Mouse (Mus musculus) spleen, postnatal 14 days (tissue): ENCODE measurements around the gene Zfp839.
A peak's percentile ranks its signal among the peaks of the same experiment; 100 is the strongest.

Experiments
- DNase-seq, 2 experiments: peaks; one replicate each; pipeline ENCODE4 v3.0.0; 2021 to 2022; ENCODE audit warnings: low spot score in 2 of 2

Zfp839 gene

DNA sequence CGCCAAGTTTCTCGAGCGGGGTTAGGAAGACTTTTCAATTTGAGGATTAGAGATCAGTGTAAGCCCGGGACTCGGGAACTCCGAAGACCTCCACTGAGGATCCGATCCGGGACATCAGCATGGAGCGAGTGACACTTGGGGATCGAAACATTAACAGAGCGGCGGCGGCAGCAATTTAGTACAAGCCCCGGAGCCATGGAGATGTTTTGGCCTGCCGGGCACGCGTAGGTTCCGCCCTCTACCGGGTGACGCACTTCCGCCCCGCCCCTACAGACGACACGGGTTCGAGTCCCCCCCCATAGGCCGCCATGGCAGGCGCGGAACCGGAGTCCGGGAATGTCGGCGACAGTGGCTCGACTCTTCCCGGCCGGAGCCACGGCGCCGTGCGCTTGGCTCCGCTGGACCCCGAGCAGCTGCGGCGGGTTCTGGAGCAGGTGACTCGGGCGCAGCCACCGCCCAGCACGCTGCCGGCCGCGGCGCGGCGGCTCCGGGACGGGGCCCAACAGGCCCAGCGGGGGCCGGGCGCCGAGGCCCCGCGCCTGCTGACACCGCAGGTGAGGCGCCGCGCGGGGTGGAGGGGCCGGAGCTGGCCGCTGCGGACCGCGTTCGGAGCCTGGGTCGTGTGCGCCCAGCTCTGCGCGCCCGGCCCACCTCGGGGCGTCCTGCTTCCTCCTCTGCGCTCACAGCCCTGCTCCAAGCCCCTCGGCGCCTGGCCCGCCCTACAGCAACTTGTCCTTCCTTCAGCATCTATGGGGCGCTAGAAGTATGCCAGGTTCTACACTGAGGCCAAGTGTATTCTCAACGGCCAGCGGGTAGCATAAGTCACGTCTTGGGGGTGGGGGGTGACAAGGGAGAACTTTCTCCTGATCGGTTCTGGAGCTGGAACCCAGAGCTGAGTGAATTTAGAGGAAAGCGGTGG lies at the start of gene Zfp839:
TSS of gene Zfp839 (plus strand) at position 244 of the 919 bp plus-strand sequence.
- peak; percentile 55 to 75 for DNase-seq

DNA sequence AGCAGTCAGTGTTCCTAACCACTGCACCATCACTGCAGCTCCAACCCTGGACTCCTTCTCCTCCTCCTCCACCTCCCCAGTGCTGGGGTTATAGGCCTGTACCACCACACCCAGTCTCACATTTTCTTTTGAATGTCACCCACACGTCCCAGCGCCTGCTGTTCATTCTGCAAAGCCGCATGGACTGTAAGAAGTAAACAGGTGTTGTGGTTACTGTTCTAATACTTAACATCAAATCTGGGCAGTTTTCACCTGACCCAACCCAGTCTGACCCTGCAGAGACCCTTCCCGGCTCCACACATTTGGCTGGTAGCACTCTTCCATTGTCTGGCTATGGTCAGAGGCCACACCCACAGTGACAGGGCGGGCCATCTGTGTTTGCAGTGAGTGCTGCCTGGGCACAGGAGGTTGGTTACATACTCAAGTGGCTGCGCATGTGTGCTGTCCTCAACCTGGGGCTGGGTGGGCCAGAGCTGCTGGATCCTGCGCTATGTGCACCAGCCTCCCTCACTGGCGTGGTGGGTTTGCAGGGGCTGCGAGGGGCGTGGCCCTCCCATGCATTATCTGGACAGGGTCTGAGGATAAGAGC lies 48.1 kb upstream of the Zfp839 start:
- DNase-seq = no peak

DNA sequence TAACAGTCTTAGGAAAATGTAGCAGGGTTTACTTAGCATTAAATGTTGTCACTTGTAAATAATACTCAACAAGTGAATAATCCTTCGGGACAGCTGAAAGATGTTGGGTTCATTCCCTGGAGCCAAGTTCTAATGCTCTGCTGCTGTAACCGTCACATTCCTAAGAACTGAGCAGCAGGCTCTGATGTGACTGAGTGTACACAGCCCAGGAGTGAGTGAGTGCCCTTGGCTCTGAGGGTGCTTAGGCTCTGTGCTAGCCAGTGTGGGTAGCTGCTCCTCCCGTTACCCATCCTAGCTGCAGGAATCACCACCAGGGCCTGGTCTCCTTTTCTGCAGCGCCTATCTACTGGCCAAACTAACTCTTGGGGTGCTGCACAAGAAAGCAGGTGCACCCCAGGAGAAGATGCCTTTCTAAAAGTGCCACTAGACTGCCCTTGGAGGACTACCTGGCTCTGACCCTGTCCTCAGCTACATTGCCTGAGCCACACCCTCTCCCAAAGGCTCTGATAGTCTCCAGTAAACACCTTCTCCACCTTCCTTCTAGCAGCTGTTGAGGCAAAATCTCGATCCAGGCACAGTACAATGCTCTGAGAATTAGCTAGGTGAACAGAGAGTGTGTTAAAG lies 47.3 kb upstream of the Zfp839 start:
- DNase-seq = no peak

DNA sequence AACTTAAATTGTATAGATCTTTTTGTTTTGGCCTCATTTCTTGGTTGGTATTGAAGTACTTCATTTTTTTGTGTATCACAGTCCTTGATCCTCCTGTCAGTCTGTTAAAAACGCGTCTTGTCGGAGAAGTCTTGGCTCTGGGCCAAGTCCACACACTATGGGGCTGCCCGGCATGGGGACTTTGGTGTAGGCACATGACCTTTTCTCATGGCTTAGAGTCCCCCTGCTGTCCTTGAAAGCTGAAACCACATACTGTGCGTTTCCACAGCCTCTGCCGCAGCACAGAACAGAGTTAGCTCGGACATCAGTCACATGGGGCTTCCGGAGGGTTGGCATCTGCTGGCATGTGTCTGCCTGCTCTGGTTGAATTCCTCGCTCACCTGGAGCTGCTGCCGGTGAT lies 45.8 kb upstream of the Zfp839 start:
- no peak for DNase-seq

DNA sequence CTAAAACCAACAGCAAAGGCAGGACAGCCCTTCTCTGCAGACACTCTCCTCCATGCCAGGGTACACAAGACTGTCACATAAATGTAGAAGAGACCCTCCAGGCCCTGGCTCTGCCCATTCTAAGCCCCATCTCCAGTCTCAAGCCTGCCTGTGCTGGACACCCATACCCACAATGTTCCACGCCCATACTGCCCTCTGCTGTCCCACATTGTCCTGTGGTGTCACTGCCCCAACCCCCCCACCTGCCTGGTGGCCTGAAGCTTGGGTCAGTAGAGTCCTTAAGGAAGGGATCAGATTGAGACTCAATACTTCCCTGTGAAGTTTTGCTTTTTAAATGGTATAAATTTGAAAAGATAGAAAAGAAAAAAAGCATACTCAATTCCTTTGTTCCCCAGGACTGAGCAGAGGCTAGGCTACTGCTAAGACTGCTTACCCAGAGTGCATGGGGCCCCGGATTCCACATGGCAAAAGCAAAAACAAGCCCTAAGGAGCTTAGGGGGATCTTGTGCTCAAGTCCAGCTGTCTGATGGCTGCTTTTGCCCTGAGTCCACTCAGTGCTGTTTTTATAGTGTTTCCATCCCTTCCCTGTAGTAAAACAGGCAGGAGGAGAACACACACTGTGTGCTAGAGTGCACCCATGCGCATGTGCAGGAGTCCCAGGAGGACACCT lies 43.6 kb upstream of the Zfp839 start:
- DNase-seq = no peak

DNA sequence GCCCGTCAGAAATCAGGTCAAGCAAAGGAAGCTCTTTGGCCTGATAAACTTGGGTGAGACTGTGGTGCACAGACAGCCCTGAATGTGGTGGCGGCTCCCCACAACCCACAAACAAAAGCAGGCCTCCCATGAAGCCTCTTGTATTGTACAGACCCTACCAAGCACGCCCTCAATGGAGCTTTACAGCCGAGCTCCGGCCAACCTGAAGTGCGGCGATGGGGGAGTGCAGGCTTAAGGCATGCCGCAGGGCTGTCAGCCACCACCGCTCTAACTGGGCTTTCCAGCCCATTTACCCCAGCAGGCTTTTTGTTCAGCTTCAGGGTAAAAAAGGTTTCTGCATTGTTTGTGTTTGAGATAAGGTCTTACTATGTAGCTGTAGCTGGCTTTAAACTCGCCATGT lies 41.6 kb upstream of the Zfp839 start:
- no peak for DNase-seq

DNA sequence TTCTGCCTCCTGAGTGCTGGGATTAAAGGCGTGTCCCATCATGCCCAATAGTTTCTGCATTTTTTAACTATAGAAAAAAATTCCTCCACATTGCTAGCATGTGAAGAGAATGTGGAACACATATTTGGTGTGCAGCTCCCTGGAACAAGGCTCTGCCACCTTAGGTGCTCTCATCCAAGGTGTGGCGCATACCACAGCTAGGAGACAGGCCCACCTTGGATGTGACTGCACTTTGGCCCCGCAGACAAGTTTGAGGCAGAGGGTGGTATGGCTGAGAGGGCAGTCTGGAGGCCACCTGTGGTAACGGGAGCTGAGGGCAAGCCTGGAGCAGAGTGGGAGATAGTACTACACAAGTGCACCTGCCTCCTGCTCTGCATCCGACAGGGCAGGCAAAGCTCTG lies 41.2 kb upstream of the Zfp839 start:
- DNase-seq = no peak

DNA sequence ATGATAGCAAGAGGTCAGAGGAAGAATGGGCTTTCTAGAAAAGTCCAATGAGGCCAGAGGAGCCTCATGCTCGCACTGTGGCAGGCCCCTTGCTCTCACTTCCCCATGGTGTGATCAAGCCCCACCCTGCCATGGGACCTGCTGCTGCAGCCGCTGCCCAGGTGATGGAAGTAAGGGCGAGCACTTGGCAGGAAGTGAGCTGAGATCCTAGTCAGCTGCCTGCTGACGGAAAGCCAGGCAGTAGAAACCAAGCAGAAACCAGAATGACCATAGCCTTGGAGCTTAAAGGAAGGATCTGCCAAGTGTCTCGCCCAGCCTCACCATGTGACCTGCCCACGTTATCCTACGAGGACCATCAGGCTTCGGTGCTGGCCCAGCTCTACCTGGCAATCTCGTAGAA lies 36.9 kb upstream of the Zfp839 start:
- DNase-seq = peak in 1 of 2 experiments; percentile 11

DNA sequence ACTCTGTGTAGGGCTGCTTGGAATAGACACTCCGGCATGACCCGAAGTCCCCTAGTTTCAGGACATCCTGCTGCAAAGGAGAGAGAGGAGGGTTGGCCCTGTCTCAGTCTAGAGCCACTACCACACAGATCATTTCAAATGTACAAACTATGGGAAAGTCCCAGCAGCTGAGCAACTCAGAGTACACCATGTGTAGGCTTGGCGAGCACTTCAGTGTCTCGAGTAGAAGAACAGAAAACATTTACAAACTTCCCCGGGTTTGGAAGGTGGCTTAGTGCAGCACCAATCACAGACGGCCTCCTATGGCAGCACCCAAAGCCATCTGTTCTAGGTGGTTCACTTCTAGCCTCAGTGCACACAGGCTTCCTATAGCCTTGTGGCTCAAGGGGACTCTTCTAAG lies 36.4 kb upstream of the Zfp839 start:
- no peak for DNase-seq

DNA sequence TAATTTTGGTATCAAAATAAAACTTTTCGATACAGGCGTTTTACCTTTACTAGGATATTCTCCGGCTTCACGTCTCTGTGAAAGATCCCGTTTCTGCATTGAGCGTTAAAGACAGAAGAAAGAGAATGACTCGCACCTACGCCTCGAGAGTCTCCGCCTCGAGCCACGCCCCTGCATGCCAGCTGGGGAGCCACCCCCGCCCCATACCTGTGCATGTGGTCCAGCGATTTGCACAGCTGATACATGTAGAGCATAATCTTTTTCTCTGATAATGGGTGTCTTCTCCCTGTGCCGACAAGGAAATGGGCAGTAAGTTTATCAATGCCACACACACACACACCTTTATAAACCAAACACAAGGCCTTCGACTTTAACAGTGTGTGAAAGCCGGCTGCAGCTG lies 35.1 kb upstream of the Zfp839 start:
- no peak for DNase-seq

DNA sequence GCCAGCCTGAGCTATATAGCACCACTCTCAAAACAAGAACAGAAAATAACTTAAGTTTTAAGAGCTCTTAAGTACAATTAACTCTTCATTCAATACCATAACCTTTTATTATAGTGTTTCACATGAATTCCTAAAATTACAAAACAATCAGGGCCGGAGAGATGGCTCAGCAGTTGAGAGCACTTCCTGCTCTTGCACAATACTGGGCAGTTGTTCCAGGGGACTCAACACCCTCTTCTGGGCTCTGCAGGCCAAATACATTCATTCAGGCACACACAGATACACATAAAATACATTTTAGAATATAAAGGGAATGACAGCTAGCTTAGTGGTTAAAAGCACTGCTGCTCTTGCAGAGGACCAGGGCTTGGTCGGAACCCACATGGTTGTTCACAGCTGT lies 33.2 kb upstream of the Zfp839 start:
- DNase-seq = no peak

DNA sequence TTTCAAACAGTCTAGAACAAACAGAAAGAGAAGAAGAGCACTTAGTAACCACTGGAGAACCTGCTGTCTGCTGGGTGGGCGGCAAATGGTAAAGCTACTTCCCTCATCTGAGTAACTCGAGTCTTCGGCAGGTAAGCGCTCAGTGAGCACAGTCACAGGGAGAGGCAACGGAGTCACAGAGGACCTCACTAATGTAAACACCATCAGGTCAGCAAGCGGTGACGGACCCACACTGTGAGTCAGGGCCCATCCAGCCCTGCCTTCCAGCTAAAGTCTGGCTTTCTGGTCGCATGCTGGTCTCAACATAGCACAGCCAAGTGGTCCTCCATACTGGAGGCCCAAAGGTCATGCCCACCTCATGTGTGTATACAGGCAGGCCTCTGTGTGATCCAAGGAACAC lies 30.7 kb upstream of the Zfp839 start:
- no peak for DNase-seq

DNA sequence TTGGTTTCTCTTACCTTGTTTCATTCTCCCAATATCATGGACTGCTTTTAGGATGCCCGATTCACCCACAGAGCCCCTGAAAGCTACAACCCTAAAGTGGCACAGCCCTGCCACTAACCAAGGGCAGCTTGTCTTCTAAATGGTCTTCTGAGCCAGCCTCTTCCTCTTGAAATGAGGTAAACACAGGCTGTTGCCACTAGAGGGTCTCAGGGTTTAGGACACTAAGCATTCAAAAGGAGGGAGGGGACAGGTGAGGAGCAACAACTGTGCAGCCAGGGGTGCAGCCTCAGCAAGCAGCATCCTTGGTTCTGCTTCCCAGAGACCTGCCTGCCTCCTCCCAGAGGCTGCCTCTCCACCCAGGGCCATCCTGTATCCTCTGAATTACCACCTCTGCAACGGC lies 28.3 kb upstream of the Zfp839 start:
- no peak for DNase-seq

DNA sequence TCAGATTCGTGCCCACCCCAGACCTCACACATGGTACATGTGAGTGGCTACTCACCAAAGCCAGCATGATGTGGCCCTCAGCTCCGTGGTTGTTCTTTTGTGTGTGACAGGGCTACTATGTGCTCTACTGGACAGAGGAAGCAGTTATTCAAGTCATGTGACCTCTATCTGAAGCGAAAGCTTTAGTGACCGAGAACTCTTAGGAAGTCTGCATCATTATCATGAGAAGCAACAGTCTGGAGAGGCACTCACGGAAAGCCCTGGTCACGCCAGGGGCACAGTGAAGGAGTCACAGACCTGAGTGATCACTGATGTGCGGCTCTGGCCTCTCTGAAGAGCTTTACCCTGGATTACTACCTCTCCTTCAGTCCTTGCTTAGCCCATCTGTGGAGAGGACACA lies 27.7 kb upstream of the Zfp839 start:
- DNase-seq = no peak

DNA sequence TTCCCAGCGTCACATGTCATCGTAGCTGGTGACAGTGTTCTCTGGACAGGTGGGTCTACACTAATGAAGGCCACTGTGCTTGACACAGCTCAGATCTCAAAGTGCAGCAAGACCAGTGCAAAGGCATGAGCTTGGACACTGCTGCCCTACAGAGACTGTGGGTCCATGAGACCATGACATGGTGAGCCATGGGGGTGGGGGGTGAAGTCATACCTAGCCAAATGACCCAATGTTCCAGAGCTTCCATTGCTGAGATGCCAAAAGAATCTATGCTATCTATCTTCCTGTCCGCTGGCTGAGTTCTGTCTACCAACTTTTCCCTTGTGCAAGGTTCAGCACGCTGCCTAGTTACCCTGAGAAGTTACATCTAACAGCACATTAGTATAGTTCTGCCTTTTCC lies 21.1 kb upstream of the Zfp839 start:
- DNase-seq = no peak

DNA sequence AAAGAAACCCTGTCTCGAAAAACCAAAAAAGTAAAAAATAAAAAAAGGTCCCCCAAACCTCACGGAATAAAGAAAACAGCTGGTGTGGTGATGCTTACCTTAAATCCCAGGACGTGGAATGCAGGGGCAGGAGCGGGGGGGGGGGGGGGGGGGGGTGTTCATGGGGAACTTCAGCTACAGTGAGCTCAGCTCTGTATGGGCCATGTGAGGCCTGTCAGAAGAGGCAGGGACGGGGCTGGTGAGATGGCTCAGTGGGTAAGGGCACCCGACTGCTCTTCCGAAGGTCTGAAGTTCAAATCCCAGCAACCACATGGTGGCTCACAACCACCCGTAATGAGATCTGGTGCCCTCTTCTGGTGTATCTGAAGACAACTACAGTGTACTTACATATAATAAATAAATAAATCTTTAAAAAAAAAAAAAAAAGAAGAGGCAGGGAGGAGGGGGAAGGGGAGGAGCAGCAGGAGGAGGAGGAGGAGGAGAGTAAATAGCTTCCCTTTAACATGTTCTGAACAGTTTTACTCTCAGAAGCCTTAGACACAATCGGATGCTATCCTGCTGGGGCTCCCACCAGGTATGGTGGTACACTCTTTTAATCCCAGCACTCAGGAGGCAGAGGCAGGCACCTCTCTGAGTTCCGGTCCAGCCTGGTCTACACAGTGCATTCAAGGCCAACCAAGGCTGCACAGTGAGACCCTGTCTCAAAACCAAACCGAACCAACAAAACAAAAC lies 19.6 kb upstream of the Zfp839 start:
- DNase-seq = no peak

DNA sequence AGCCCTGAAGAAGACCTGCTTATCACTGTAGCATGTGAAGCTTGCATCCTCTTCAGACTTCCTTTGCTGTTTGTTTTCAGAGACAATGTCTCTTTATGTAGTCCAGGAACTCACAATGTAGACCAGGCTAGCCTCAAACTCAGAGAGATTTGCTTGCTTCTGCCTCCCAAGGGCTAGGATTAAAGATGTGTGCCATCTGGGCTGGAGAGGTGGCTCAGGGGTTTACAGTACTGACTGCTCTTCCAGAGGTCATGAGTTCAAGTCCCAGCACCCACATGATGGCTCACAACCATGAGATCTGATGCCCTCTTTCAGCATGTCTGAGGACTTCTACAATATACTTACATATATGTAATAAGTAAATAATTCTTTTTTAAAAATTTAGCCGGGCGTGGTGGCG lies 14.9 kb upstream of the Zfp839 start:
- no peak for DNase-seq

DNA sequence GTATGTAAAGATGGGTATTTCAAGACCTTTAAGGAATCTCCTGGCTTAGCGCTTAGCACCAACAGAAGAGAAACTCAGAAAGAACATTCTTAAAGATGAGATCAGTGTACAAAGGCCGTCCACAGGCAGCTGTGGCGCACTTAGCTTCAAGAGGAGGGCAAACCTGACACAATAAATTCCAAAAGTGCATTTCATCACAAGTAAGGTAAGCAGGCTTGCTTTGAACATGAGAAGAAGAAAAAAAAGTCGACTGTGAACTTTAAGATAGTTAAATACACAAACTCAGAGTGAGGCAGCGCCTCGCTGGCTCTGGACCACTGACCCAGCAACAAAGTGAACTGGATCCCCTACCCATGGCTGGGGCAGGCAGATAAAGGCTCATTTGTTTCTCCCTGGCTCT lies 13.3 kb upstream of the Zfp839 start:
- DNase-seq = no peak

DNA sequence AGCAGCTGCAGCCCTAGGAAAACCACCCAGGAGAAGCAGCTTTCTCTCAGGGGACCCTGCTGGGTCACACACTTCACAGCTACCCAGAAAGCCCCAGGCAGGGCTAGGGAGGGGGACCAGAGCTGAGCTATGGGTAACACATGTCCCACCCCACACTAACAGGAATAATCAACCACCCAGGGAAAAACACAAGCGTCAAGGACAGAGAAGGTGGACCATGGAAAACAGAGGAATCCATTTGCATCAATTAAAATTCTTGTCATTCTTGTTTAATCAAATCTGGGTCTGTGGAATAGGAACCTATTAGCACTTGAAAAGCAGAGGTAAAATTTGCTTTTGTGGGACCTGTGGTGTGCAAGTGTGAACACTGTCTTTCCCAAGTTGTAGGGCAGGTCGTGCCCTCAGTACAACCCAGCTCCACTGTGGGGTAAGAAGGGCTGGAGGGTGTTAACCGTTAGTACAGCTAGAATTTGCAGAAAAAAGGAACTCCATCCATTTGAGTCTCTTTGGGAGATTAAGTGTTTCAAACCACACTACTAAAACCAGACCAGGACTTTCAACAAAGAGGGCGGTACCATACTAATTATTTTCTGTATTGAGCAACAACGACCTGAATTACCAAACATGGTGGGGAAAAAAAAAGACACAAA lies 12.7 kb upstream of the Zfp839 start:
- DNase-seq = no peak

DNA sequence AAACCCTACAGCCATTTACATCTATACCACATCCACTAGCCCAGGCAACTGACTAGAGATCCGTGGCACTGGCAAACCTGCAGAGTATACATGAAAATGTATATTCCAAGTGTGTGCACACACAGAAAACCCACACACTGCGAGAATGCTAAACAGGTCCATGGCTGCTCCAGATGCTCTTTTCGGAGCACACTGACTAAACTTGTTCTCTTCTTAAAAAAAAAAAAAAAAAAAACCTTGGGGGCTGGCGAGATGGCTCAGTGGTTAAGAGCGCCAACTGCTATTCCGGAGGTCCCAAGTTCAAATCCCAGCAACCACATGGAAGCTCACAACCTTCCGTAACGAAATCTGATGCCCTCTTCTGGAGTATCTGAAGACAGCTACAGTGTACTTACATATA lies 12.2 kb upstream of the Zfp839 start:
- DNase-seq = no peak
